Mouse (Mus musculus): Measurements from ENCODE around the gene Ahsa1.
"Not testable (repeated sequence)": the region's sequence is repeated elsewhere in the genome, so short reads cannot be mapped to it uniquely, and the experiment has no call there.

Gene Ahsa1

DNA sequence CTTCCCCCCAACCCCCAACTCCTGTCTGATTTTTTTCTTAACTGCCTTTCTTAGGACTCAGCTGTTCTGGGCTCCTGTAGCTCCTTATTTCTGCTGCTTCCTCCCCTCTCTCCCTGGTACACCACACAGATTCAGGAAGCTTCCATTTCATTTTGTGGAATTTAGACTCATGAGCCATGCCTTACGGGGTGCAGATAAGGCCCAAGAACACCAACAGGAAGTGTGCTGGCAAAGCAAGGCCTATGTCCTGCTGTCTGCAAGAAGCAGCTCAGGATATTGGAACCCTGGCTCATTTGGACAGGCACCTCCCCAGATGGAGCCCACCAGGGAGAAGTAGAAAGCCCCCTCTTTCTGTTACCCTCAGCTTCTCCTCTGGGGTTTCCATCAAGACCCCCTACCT is 15.5 kb downstream of the Ahsa1 start:
- DNase-seq (ENCODE audit: inconsistent ontology term), result no peak

DNA sequence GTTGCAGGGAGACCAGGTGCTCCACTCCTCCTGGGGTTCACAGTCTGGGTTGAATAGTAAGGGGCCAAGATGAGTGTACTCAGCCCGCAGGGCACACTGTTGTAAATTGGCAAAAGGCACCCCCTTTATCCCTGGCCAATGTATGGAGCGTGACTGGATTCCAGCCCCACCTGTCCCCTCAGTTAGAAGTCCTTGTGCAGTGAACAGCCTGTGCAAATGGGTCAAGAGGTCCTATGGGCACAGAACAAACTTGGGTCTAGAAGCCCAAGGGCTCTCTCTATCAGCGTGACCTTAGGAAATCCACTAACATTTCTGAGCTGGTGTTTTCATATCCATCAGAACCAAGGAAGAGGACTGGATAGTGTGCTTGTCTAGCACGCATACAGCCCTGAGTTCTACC is 16.5 kb downstream of the Ahsa1 start:
- no peak for DNase-seq (ENCODE audit: inconsistent ontology term)

DNA sequence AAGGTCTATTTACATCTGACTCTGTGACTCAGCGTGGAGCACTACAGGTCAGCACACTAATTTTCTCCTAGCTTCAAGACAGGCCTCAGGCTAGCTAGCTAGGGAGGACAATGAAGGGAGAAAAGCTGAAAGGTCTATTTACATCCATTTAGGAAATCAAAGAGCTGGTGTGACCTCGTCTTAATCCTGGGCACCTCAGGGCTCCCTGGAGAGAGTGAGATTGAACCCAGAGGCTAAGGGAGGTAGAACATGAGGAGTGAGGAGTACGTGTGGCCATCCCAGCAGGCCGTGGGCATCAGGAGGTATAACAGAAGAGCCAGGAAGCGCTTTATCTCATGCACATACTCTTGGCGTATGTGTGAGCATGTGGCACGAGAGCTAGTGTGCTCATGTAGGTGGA is 17.4 kb downstream of the Ahsa1 start:
- DNase-seq (ENCODE audit: inconsistent ontology term), result no peak

DNA sequence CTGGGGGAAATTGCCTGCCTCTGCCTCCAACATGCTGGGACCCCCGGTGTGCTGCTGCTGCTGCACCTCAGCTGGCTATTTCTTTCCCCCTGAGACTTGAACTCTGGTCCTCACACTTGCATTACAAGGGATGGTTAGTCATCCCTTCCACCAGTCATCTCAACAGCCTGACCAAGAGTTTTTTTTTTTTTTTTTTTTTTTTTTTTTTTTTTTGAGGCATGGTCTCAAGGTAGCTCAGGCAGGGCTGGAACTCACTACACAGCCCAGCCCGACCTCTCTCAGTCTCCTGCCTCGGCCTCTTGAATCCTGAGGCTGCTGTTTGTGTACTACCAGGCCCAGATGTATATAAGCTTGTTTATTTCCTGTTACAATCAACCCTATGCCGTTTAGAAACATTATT is 18.0 kb downstream of the Ahsa1 start:
- no peak for DNase-seq (ENCODE audit: inconsistent ontology term)

DNA sequence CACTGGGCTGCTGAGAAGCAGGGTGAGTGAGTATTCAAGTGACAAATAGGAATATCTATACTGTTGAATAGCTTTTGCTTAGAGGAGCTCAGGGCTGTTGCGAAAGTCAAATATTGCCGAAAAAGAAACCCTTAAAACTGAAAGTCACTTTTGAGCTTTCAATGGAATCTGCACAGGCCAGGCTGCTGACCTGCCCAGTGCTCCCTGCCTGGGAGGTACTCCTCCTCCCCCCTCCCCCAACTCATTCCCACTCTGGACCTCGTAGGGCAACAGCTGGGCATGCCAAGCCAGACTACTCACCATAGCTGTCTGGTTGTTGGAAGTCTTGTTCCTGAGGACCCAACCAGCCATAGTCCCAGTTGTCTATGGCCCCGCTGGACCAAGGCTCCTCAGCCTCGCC is 18.4 kb downstream of the Ahsa1 start:
- DNase-seq (ENCODE audit: inconsistent ontology term), result no peak

DNA sequence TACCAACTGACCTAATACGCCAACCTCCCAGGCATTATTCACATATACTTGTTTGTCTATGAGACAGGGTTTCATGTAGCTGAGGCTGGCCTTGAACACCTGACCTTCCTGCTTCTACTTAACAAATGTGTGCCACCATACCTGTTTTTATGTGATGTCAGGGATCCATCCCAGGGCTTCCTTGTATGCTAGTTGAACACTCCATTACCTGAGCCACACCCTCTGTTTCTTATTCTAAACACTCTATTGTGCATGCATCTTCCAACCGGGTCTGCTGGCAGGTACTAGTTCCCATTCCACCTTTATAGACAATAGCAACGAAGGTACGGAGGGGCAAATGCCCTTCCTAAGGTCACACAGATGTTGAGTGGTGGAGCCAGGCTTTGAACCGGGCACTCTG is 22.8 kb downstream of the Ahsa1 start:
- no peak for DNase-seq (ENCODE audit: inconsistent ontology term)

DNA sequence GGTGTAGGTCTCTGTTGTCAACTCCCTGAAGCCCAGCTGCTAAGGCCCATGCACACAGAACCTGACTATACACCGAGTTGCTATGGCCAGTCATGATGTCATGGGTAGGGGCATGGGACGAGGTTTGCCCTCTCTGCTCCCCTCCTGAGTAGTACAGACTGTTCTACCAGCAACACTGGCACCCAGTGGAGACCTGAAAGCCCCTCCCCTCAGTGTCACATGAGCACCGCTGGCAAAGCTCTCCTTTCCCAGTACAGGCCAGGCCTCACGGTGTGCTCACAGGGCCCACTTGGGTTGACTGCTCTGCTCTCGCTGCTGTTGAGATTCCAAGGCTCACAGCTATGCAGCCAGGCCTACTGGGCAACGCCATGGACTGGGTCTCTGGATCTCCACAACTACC is 27.7 kb downstream of the Ahsa1 start:
- DNase-seq (ENCODE audit: inconsistent ontology term), result no peak

DNA sequence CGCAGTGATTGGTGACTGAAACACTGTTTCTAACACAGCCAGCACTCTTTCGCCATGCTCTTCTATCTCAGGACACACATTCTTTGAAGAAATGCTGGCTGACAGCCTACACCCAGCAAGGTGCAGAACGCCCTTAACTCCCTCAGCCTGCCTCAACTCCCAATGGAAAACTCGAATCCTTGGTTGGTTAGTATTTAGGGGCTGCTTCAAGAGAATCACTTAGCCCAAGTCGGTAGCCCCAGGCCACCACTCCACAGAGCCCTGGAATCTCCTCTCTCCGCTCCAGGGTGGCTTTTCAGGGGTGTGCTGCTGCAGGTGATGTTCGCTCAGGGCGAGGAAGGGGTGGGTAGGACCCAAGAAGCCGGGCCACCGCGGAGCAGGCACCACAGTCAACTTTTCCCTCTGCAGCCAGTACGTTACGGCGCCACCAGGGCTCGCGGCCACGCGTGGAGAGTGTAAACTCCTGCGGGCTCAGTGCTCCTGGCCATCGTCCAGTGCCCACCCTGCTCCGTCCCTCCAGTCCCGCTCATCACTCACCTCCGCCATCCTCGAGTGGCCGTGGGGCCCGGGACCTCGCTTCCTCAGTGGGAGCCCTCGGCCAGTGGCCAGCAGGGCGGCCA is 32.9 kb downstream of the Ahsa1 start:
- DNase-seq (ENCODE audit: inconsistent ontology term), result no peak

DNA sequence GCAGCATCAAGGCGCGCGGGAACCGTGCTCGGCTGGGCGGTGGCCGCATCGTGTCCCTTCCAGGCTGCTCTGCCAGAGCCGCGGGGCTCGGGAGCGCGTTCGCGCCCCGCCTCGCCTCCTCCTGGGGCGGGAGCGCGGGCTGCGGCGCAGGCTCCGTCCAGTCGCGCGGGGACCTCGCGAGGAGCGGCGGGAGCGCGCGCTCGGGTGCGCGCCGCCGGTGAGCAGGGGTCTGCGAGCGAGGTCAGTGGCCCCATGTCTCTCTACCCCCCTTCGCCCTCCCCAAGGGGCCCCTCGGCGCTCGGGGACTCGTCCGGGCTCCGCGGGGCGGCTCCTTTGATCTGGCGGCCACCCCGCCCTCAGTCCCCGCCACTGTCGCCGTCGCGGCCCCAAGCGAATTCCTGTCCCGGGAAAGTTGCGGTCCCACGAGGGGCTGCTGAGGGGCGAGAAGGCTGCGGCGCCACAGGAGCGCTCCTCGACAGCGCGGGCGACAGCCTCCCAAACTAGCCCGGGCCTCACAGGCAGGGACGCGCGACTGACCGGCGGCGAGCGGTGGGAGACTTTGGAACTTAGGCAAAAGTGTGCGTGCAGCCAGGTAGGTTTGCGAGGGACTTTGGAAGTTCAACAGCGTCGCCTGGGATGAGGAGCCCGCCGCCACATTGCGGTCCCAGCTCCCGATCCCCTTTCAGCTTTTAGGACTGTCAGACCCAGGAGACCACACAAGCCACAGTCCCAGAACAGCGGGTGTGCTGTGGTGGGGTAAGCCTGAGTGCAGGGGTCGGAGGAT is 33.6 kb downstream of the Ahsa1 start, which contains the start of gene Ism2:
TSS of gene Ism2 (minus strand) at position 49 of the 784 bp plus-strand sequence.
- DNase-seq (ENCODE audit: inconsistent ontology term), result peak; percentile 65

DNA sequence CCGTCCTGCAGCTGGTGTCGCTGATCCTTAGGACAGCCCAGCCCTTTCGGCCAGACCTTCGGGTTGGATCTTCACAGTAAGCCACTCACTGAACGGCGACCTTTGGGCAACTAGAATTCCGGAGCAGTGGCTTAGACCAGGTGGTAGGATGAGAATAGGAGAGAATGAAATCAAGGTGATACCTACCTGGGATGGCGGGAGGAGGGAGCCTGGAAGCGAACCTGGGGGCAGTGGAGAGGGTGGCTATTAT is 34.1 kb downstream of the Ahsa1 start:
- no peak for DNase-seq (ENCODE audit: inconsistent ontology term)

DNA sequence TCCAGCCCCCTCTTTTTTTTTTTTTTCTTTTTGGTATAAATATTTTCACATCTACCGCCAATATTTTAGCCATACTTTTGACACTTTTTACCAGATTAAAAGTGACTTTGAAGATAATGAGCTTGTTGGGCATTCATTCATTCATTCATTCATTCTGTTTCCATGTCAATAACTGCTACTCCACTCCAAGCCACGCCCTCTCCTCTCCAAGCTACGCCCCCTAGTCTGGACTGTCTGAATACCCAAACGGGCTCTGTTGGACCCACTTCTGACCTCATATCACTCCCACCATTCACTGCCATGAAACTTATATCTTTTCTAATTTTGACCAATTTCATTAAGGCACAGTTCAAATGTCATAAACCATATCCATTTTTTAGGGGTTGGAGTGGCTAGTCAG is 34.9 kb downstream of the Ahsa1 start:
- DNase-seq (ENCODE audit: inconsistent ontology term), result no peak

DNA sequence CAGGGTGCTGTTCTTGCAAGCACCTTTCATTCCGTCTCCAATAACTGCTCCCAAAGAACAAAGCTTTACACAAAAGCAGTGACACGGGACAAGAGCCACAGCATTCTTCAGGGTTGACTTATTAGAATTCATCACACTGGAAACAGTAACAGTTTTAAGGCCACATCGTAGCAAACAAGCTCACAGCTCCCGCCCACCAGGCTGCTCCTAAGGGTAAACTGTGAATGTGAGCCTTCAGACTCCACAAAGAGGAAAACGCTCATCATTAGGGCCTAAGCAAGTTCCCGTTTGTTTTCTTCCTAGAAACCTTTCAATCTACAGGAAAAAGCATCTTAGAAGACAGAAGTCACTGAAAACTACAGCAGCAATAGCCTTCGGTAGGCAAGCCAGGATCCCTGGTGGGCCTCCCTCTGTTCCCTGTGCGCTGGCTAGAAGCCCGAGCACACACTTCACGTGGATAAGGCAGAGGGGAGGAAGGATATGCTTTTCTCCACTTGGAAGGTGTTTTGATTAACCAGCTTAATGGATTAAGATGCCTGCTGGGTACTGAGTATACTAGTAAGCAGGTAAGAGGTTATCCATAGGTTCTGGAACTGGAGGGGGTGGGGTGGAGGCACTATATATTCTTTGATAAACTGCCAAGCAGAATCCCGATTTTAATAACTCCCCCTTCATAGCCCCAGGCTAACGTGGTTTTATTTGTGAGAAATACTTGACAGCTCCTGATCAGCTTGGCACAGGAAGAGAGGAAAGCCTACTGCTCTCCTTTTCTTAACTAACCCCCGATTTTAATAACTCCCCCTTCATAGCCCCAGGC is 39.7 kb downstream of the Ahsa1 start:
- DNase-seq (ENCODE audit: inconsistent ontology term), result peak; percentile 11

DNA sequence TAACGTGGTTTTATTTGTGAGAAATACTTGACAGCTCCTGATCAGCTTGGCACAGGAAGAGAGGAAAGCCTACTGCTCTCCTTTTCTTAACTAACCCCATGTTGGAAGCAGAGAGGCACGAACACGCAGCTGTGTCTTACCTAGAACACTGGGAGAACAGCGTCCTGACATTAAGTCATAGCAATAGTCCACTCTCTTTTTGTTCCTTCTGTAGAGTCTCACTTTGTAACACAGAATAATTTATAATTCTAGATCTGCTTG is 40.2 kb downstream of the Ahsa1 start:
- not testable (repeated sequence) for DNase-seq (ENCODE audit: inconsistent ontology term)

DNA sequence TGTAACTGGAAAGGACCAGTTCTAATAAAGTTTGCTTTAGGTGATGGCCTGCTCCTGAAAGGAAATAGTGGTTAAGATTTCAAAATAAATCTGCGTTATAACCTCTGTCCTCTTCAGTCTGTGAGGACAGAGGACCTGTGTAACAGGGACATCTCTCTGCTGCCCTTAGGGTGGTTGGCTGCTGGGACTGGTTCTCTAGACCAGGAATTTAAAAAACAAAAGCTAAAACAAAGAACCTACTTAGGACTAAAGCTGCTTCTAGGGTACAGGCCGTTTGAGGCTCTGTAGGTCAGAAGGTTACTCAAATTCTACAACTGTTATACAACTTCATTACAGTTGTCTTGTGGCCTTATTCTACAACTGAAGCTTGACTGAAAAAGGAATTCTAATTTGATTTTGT is 46.8 kb downstream of the Ahsa1 start:
- DNase-seq (ENCODE audit: inconsistent ontology term), result no peak

DNA sequence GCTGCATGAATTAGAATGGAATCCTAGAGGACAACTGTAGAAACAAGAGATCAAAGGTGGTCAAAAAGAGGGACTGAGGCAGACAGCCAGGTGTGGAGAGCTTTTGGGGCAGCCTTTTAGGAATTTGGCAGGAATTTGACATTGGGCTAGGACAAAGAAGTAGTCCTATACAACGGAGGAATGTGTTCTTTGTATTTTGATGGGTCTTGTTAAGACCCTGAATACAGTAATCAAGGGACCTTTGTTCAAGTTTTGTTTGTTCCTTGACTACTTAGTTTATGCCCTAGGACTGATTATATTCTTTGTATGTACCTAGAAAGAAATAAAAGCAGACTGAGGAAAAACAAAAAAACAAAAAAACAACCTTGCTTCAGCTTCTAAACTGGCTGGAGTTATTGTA is 51.7 kb downstream of the Ahsa1 start:
- no peak for DNase-seq (ENCODE audit: inconsistent ontology term)

DNA sequence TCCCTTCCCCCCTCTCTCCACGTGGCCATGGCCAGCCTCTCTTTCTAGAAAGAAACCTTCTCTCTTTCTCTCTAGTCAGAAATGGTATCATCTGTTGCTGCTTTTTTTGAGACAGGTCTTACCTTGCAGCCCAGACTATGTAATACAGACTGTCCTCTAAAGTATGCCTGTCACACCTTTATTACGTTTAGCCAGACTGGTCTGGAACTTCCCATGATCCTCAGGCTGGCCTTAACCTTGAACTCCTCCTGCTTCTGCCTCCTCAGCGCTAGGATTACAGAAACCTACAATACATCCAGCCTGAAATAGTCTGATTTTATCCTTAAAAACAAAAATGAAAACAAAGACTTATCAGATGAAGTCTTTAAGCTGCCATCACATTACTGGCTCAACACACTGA is 53.0 kb downstream of the Ahsa1 start:
- DNase-seq (ENCODE audit: inconsistent ontology term), result no peak
